24 mouse cellular contexts compared by ENCODE assay signal in the genomic region with DNA sequence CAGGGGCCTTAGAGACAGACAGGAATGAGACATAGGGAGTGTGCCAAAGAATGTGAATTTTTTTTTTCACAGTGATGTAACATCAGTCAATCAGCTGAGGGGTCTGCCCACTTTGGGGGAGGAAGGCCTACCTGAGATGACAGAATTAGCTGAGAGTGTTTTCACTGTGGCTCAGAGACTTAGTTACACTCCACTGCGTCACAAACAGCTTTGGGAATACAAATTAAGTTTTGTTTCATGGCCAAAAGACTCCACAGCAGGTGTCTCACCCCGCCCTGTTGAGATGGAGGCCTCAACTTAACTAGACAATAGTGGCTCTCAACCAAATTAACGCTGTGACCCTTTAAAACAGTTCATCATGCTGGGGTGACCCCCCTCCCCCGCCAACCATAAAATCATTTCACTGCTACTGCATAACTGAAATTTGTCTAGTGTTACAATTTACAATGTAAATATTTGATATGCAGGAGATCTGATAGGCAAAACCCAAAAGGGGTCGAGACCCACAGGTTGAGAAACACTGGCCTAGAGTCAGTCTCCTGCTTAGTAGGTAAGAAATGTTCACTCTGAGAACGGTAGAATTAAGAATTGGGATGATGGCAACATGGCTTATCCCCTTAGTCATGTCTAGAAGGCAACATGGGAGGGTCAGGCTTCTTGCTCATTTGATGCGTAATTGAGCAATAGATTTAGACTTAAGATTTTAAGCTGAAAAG.
DNase-seq lines count a peak whose midpoint lies in the region; ATAC-seq and TF ChIP-seq lines count a peak whose summit lies in the region.
"Had no signal": no experiment of that assay in that cellular context is flagged by ENCODE, and none has a peak within 500 bp of the region (broad histone marks: within the 10 kb centered on the region; RNA-seq: fewer than 3 reads in every experiment).

No protein-coding gene starts in this region.

- WGBS in kidney, embryonic 15.5 days, result 89% methylated on average over 7 of the region's 7 CpGs
- 50% methylated on average over 7 of the region's 7 CpGs for WGBS in cerebellum, adult 2 months

- 0 out of 2 replicates have a peak, but pooled peaks have one; percentile 16 for TF ChIP-seq EP300 in ES-Bruce4 (IDR thresholded peaks at IDR 0.05; ENCODE audit: insufficient read depth, low read depth, low read length)

- no peak overlapping the region for H3K4me2 ChIP-seq in kidney, embryonic 15.5 days
- H3K4me2 ChIP-seq: embryonic facial prominence, embryonic 13.5 days; embryonic facial prominence, embryonic 15.5 days; forebrain, embryonic 12.5 days had no signal

- CTCF ChIA-PET in Patski (lab: Charles Lee), result interaction anchor here (1.2 to 2.0 kb wide), 2 partner anchors 8 to 197 kb away, joined by 3 to 4 read pairs; no protein-coding TSS in a partner anchor

- H3K4me1 ChIP-seq in ES-Bruce4 (ENCODE audit: control insufficient read depth, insufficient read depth, low read length) (peaks cover 7% of the 10 kb centered on the region), ES-E14 (ENCODE audit: control insufficient read depth in 2 of 2, insufficient read depth in 2 of 2, low read length in 2 of 2, poor library complexity in 1 of 2) (peaks cover 0 to 26% of the 10 kb centered on the region in 2 experiments; a peak in 3 of 4 replicates)
- peaks cover 17% of the 10 kb centered on the region for H3K4me1 ChIP-seq in kidney, embryonic 15.5 days
- H3K4me1 ChIP-seq in cerebellum, adult 2 months (ENCODE audit: control insufficient read depth, insufficient read depth, low read length), result no peaks in the 10 kb centered on the region
- H3K4me1 ChIP-seq: embryonic facial prominence, embryonic 15.5 days; forebrain, embryonic 12.5 days had no signal

- no peak for ATAC-seq in Patski
- no peak for ATAC-seq in kidney, embryonic 15.5 days (replicated peaks; ENCODE audit: low FRiP score)
- ATAC-seq: activated CD4-positive, CD25-positive, alpha-beta regulatory T cell, adult 4 months; forebrain, embryonic 14.5 days; forebrain, embryonic 16.5 days had no signal

- in situ Hi-C loops in ES-E14 (cut with MboI; ENCODE audit: low sequenced_read_pairs in 2 of 2, unreplicated experiment in 2 of 2), result no loop called here
- in situ Hi-C loops in Patski (cut with MboI; ENCODE audit: low pct_unique_long_range_greater_than_20kb), result no loop called here

- H3K27me3 ChIP-seq in ES-Bruce4 (ENCODE audit: control insufficient read depth, insufficient read depth, low read length, poor library complexity, severe bottlenecking) (no peaks in the 10 kb centered on the region), Patski (no peaks in the 10 kb centered on the region)
- no peaks in the 10 kb centered on the region for H3K27me3 ChIP-seq in kidney, embryonic 15.5 days
- H3K27me3 ChIP-seq in cerebellum, adult 2 months (ENCODE audit: control insufficient read depth, insufficient read depth, low read length), result no peaks in the 10 kb centered on the region
- H3K27me3 ChIP-seq: embryonic facial prominence, embryonic 13.5 days; embryonic facial prominence, embryonic 15.5 days; forebrain, embryonic 12.5 days had no signal

- H3K9ac ChIP-seq in ES-Bruce4 (ENCODE audit: low read depth, poor library complexity, severe bottlenecking), result no peak overlapping the region
- H3K9ac ChIP-seq in ES-E14 (ENCODE audit: insufficient read depth, low read depth, low read length, poor library complexity, severe bottlenecking), result no peak overlapping the region
- H3K9ac ChIP-seq in kidney, embryonic 15.5 days, result no peak overlapping the region
- H3K9ac ChIP-seq: embryonic facial prominence, embryonic 13.5 days; embryonic facial prominence, embryonic 15.5 days; forebrain, embryonic 12.5 days had no signal

- intact Hi-C loops in gastrocnemius, postnatal 14 days (cut with DNase I; ENCODE audit: low total_unique reads), result no loop called here

- POLR2A ChIA-PET in Patski (lab: Charles Lee), result no interaction called here

- H3K36me3 ChIP-seq in ES-Bruce4 (ENCODE audit: control insufficient read depth, insufficient read depth, low read length, poor library complexity, severe bottlenecking), result no peaks in the 10 kb centered on the region
- H3K36me3 ChIP-seq in ES-E14 (ENCODE audit: control insufficient read depth, insufficient read depth, low read length, poor library complexity, severe bottlenecking), result no peaks in the 10 kb centered on the region
- no peaks in the 10 kb centered on the region for H3K36me3 ChIP-seq in kidney, embryonic 15.5 days
- H3K36me3 ChIP-seq: embryonic facial prominence, embryonic 13.5 days; embryonic facial prominence, embryonic 15.5 days; forebrain, embryonic 10.5 days; forebrain, embryonic 12.5 days had no signal

- DNase-seq in ES-E14 (ENCODE audit: low read depth, low spot score) (no peak), Patski (ENCODE audit: low read depth, low spot score) (peak; percentile 24)
- DNase-seq in kidney, postnatal 10 days, result no peak
- no peak for DNase-seq in gastrocnemius, postnatal 14 days
- DNase-seq in cerebellum, adult 2 months, result no peak
- DNase-seq: adrenal gland, adult 8-10 months; adrenal gland, postnatal 14 days; adrenal gland, postnatal 36 days; cerebellum, adult 11-12 months; cerebellum, adult 8-10 months; cerebellum, adult 9-11 months; cerebellum, postnatal 14 days; cerebellum, postnatal 36 days; embryo, embryonic 11 days had no signal

- H3K9me3 ChIP-seq in ES-Bruce4 (replicated peaks; ENCODE audit: control insufficient read depth, insufficient read depth, low read length, poor library complexity, severe bottlenecking) (0 out of 2 replicates have a peak, but pooled peaks cover 3% of the 10 kb centered on the region), ES-E14 (ENCODE audit: control insufficient read depth, insufficient read depth, low read depth, low read length) (no peaks in the 10 kb centered on the region)
- H3K9me3 ChIP-seq in kidney, embryonic 15.5 days (replicated peaks), result no peaks in the 10 kb centered on the region
- H3K9me3 ChIP-seq: embryonic facial prominence, embryonic 13.5 days; embryonic facial prominence, embryonic 15.5 days had no signal

- TF ChIP-seq CTCF in ES-Bruce4 (IDR thresholded peaks at IDR 0.05; ENCODE audit: low read depth, low read length) (no peak), Patski (IDR thresholded peaks at IDR 0.05) (no peak)
- TF ChIP-seq CTCF in cerebellum, adult 2 months (IDR thresholded peaks at IDR 0.05; ENCODE audit: borderline replicate concordance, insufficient read depth, low read depth, low read length), result no peak

- no peak overlapping the region for H3K4me3 ChIP-seq in ES-Bruce4 (ENCODE audit: low read depth, low read length)
- no peak overlapping the region for H3K4me3 ChIP-seq in ES-E14 (ENCODE audit: insufficient read depth in 1 of 2, low read depth in 1 of 2, low read length in 2 of 2, poor library complexity in 1 of 2, severe bottlenecking in 1 of 2)
- no peak overlapping the region for H3K4me3 ChIP-seq in kidney, embryonic 15.5 days (replicated peaks)
- no peak overlapping the region for H3K4me3 ChIP-seq in cerebellum, adult 2 months (replicated peaks; ENCODE audit: insufficient read depth, low read depth, low read length)
- H3K4me3 ChIP-seq: embryonic facial prominence, embryonic 13.5 days; embryonic facial prominence, embryonic 15.5 days; erythroblast, embryonic 14.5 days; forebrain, embryonic 10.5 days; forebrain, embryonic 12.5 days had no signal

- no peak for TF ChIP-seq POLR2A in ES-Bruce4 (IDR thresholded peaks at IDR 0.05; ENCODE audit: insufficient read depth, low read length)
- no peak for TF ChIP-seq POLR2A in cerebellum, adult 2 months (IDR thresholded peaks at IDR 0.05; ENCODE audit: borderline replicate concordance, insufficient read depth, low read length)

- H3K27ac ChIP-seq in ES-Bruce4 (ENCODE audit: insufficient read depth, low read length) (peak overlapping the region; percentile 43), ES-E14 (ENCODE audit: insufficient read depth, low read depth, low read length, poor library complexity, severe bottlenecking) (no peak overlapping the region)
- H3K27ac ChIP-seq in kidney, embryonic 15.5 days, result no peak overlapping the region
- no peak overlapping the region for H3K27ac ChIP-seq in cerebellum, adult 2 months (ENCODE audit: insufficient read depth, low read length)
- H3K27ac ChIP-seq: embryonic facial prominence, embryonic 13.5 days; embryonic facial prominence, embryonic 15.5 days; forebrain, embryonic 10.5 days; forebrain, embryonic 12.5 days had no signal

TF ChIP-seq in ES-E14, 5 proteins besides CTCF, POLR2A, EP300 and RAD21:
- TF ChIP-seq CHD2 (IDR thresholded peaks at IDR 0.05; ENCODE audit: low read depth, low read length), result peak; percentile 95
- no peak for TF ChIP-seq ZC3H11A (IDR thresholded peaks at IDR 0.05; ENCODE audit: borderline replicate concordance, low read depth, low read length)
- no peak for TF ChIP-seq HCFC1 (IDR thresholded peaks at IDR 0.05; ENCODE audit: borderline replicate concordance, insufficient read depth, low read length)
- no peak for TF ChIP-seq MAFK (IDR thresholded peaks at IDR 0.05; ENCODE audit: insufficient read depth, low read depth, low read length)
- peak; percentile 67; the same call in 1 of the 2 replicates for TF ChIP-seq ZNF384 (IDR thresholded peaks at IDR 0.05; ENCODE audit: low read depth, low read length)
